ENCODE assay signal across 10 mouse cellular contexts in genomic region chr19:57745579-57745978, GRCm38 (mm10).
DNase-seq lines count a peak whose midpoint lies in the region; ATAC-seq and TF ChIP-seq lines count a peak whose summit lies in the region.
"Had no signal": no experiment of that assay in that cellular context is flagged by ENCODE, and none has a peak within 500 bp of the region (broad histone marks: within the 10 kb centered on the region; RNA-seq: fewer than 3 reads in every experiment).

No protein-coding gene starts in this region.

- no peak overlapping the region for H3K27ac ChIP-seq in kidney, embryonic 15.5 days
- H3K27ac ChIP-seq: embryonic facial prominence, embryonic 13.5 days; liver, embryonic 15.5 days had no signal

- in situ Hi-C loops in Patski (cut with MboI; ENCODE audit: low pct_unique_long_range_greater_than_20kb), result loop anchor here (5.0 to 10.0 kb wide), 2 partner anchors 722 to 879 kb away; no protein-coding TSS in a partner anchor

- POLR2A ChIA-PET in Patski (lab: Charles Lee), result no interaction called here

- peak; percentile 79 for TF ChIP-seq CTCF in Patski (IDR thresholded peaks at IDR 0.05)

- WGBS in kidney, embryonic 15.5 days, result 57% methylated on average over 9 of the region's 9 CpGs

- H3K9me3 ChIP-seq in kidney, embryonic 15.5 days (replicated peaks), result no peaks in the 10 kb centered on the region
- H3K9me3 ChIP-seq: embryonic facial prominence, embryonic 13.5 days; liver, embryonic 15.5 days had no signal

- ATAC-seq in kidney, embryonic 15.5 days (replicated peaks; ENCODE audit: low FRiP score), result no peak
- no peak for ATAC-seq in Patski

- CTCF ChIA-PET in Patski (lab: Charles Lee), result interaction anchor here (0.7 to 1.4 kb wide), 4 partner anchors 14 to 88 kb away, joined by 3 to 7 read pairs (median 3); no protein-coding TSS in a partner anchor

- H3K4me2 ChIP-seq in kidney, embryonic 15.5 days, result no peak overlapping the region
- H3K4me2 ChIP-seq: embryonic facial prominence, embryonic 13.5 days; liver, embryonic 15.5 days had no signal

- H3K27me3 ChIP-seq in kidney, embryonic 15.5 days, result no peaks in the 10 kb centered on the region
- no peaks in the 10 kb centered on the region for H3K27me3 ChIP-seq in Patski
- H3K27me3 ChIP-seq: embryonic facial prominence, embryonic 13.5 days; liver, embryonic 15.5 days had no signal

- DNase-seq in kidney, postnatal 10 days, result peak; percentile 52
- DNase-seq in Patski (ENCODE audit: low read depth, low spot score), result no peak
- DNase-seq in embryo, embryonic 10.5 days (ENCODE audit: low spot score), result peak; percentile 75
- DNase-seq in layer of hippocampus, postnatal 14 days (ENCODE audit: low spot score in 2 of 2), result peak; percentile 40 to 54
- peak; percentile 8 for DNase-seq in retina, adult 2 months (ENCODE audit: low read depth, low spot score)
- no peak for DNase-seq in thymus, postnatal 36 days
- DNase-seq in gastrocnemius, adult 8-10 months (ENCODE audit: low spot score in 2 of 2), result no peak

- H3K36me3 ChIP-seq in kidney, embryonic 15.5 days, result peaks cover 17% of the 10 kb centered on the region
- H3K36me3 ChIP-seq: liver, embryonic 15.5 days had no signal

- H3K9ac ChIP-seq in kidney, embryonic 15.5 days, result no peak overlapping the region
- H3K9ac ChIP-seq: embryonic facial prominence, embryonic 13.5 days; liver, embryonic 15.5 days had no signal

- H3K4me1 ChIP-seq in kidney, embryonic 15.5 days, result no peaks in the 10 kb centered on the region
- H3K4me1 ChIP-seq: embryonic facial prominence, embryonic 13.5 days; liver, embryonic 15.5 days had no signal

- H3K4me3 ChIP-seq in kidney, embryonic 15.5 days (replicated peaks), result no peak overlapping the region
- H3K4me3 ChIP-seq: embryonic facial prominence, embryonic 13.5 days; liver, embryonic 15.5 days had no signal

Comparison
In these comparisons a context has a peak if more than half of its experiments do, and no peak if none do; other contexts are left out.
1. DNase-seq: peak in kidney, postnatal 10 days (single experiment), embryo, embryonic 10.5 days (single experiment), layer of hippocampus, postnatal 14 days (2 of 2) and retina, adult 2 months (single experiment); none in Patski (single experiment), thymus, postnatal 36 days (0 of 2) and gastrocnemius, adult 8-10 months (0 of 2).